Mouse (Mus musculus): ENCODE data around the gene Sp7. TPM values are rescaled to one million over a fixed set of nuclear protein-coding genes. Genes with fewer than 3 reads are reported as not detected.
A peak's percentile ranks its signal among the peaks of the same experiment; 100 is the strongest.
"Not testable (repeated sequence)": the region's sequence is repeated elsewhere in the genome, so short reads cannot be mapped to it uniquely, and the experiment has no call there.

Sp7 gene
- total RNA-seq, 2 experiments from 2014 or later: 0.26 to 0.53 TPM

DNA sequence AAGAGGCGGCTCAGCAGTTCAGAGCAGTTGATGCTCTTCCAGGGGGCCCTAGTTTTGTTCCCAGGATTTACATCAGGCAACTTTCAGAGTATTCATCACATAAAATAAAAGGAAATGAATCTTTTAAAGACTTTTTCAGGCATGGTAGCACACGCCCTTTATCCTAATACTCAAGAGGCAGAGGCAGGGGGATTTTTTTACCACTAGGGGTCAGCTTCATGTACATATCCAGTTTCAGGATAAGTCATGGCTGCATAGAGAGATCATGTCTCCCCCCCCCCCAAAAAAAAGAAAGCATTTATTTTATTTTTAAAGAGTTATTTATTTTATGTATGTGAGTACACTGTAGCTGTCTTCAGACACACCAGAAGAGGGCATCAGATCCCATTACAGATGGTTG is 13.0 kb downstream of the Sp7 start:
- intact Hi-C loops (cut with DNase I): loop anchor here (2.0 kb wide), 1 partner anchor 23 kb away; no protein-coding TSS in a partner anchor
- no peak for DNase-seq (ENCODE audit: low spot score in 2 of 2)

DNA sequence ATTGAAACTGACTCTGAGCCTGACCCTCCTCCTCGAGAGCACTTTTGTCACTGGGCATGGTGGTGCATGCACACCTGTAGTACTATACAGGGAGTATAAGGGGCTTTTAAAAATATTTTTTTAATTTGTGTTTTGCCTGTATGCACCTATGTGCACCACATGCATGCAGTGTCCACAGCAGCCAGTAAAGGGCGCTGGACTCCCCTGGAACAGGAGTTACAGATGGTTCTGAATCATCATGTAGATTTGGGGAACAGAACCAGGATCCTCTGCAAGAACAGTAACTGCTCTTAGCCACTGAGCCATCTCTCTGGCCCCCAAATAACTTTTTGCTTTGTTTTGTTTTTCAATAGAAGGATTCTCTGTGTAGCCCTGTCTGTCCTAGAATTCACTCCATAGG is 14.8 kb downstream of the Sp7 start:
- DNase-seq (ENCODE audit: low spot score in 2 of 2): no peak
- intact Hi-C loops (cut with DNase I): no loop called here

DNA sequence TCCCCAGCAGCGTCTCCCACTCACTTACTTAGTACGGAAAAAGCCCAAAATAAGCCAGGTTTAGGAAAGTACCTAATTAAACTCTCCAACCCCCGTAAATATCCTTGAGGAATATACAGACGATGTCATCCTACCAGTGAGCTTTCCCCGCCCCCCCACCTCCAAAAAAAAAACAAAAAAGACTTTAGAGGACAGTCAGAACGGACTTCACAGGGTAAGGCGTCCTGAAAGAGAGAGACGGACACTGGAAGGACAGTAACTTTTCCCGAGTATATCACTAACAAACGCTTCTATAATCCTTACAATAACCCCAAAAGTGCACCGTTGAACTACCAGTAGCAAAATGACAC is 16.1 kb downstream of the Sp7 start:
- DNase-seq (ENCODE audit: low spot score in 2 of 2): no peak
- intact Hi-C loops (cut with DNase I): no loop called here

DNA sequence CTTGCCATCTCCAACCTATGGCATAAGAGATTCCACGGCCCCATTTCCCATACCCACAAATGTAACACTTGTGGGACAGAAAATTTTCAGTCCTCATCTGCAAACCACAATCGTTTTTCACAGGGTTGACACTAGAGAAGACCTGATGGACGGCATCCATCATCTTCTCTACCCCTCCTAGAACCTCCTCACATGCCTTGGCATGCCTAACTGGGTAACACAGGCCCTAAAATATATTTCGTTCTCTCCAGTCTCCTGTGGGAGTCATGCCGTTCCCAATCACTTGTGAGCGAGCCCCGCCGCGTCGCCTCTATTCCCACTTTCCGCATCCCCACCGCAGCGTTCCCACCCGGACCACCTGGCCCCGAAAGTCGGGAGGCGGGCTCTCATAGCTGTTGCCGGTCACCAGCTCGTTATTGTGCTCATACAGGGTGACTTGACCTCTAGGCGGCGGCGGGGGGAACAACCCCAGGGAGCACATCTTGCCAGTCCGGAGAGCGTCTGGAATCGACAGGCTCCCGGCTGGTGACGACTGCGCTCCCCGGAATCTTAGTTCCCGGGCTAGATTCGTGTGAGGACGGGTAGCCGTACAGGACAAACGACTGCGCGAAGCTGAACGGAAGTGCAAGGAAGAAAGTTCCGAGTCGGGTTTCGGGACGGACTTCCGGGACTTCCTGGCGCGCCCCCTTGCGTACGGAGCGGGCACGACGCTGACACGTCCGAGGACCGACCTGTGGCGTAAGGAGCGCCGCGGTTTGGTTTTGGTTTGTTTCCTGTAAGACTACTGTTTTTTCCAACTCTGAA is 16.6 kb downstream of the Sp7 start, which contains the start of gene Aaas:
Aaas (minus strand) TSS at position 634 of the 804 bp plus-strand sequence.
- intact Hi-C loops (cut with DNase I): no loop called here
- DNase-seq (ENCODE audit: low spot score in 2 of 2): peak; percentile 96 to 97

DNA sequence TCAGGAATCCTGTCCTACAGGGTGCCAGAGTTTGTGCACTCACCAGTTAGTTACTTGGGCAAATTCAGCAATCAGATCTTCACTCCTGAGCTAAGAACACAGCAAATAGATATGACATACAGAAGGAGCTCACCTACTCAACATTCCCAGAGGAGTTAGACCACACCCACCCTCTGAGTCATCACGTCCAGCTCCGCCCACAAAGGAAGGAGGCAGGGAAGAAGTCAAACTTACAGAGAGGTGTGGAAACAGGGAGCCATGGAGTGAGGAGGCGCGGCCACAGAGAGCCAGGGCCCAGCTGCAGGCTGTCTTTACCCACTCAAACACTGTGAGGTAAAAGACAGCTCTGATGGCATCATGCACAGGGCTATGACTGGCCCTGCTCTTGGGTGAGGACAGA is 20.5 kb downstream of the Sp7 start:
- no peak for DNase-seq (ENCODE audit: low spot score in 2 of 2)
- intact Hi-C loops (cut with DNase I): no loop called here

DNA sequence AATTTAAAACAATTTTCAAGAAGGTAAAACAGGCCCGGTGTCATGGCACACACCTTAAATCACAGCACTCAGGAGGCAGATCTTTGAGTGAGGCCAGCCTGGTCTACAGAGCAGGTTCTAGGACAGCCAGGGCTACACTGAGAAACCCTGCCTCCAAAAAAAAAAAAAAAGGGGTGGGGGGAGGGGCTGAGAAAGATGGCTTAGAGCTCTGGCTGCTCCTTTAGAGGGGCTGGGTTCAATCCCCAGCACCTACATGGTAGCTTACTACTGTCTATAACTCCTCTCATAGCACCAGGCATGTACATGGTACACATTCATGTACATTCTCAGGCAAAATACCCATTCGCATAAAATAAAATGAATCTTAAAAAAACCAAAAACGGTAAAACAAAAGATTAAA is 22.5 kb downstream of the Sp7 start:
- no peak for DNase-seq (ENCODE audit: low spot score in 2 of 2)
- intact Hi-C loops (cut with DNase I): no loop called here

DNA sequence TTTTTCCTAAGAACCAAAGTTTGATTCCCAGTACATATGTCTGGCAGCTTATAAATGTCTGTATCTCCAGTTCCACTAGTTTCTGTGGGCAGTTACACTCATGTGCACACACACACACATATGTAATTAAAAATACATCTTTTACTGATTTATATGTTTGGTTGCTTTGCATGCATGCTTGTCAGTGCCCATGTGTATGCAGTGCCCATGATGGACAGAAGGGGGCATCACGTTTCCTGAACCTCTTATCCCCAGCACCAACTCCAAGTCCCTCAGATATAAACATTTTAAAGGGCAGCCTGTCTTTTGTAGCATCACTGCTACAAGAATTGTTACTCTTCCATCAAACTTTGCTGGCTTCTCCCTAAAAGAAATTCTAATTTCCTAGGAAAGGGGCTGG is 25.4 kb downstream of the Sp7 start:
- peak; percentile 34 to 49 for DNase-seq (ENCODE audit: low spot score in 2 of 2)
- intact Hi-C loops (cut with DNase I): no loop called here

DNA sequence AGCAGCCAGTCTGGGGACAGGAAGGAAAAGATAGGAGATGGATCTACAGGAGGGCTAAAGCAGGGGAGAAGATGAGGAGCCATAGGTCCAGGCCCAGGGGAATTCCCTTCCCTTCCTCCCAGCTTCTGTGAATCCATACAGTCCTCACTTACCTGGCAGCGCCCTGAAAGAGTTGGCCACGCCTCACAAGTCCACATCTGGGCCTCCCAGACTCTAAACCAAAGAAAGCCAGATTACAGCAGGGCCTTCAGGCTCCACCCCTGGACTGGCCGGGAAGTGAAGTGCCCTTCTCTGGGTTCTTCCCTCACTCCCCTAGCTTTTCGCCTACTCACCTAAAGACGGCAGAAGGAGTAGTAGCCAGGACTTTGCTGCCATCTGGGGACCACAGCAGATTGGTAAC is 27.4 kb downstream of the Sp7 start:
- DNase-seq (ENCODE audit: low spot score in 2 of 2): no peak
- intact Hi-C loops (cut with DNase I): no loop called here

DNA sequence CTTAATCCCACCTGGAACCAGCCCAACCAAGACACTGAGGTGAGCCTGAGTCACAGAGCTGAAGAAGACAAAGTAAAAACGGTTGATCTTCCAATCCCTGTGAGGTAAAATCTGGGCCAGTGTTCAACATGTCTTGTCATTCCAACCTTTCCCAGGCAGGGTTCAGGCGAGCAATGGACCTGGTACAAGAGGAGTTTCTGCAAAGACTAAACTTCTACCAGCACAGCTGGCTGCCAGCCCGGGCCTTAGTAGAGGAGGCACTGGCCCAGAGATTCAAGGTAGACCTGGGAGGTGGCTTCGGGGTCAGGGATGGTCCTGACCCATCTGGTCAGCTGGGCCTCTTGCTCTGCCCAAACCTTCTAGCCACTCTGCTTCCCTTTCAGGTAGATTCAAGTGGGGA is 30.0 kb downstream of the Sp7 start:
- no peak for DNase-seq (ENCODE audit: low spot score in 2 of 2)
- intact Hi-C loops (cut with DNase I): no loop called here

DNA sequence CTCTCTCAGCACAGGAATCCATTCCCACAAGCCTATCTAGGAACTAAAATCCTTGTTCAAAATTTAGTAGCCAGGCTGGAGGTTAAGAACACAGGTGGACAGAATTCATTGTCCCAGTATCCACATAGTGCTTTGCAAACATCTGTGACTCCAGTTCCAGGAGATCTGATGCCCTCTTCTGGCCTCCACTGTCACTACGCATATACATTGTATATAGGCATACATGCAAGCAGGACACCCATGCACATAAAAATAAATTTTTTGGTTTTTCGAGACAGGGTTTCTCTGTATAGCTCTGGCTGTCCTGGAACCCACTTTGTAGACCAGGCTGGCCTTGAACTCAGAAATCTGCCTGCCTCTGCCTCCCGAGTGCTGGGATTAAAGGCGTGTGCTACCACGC is 31.1 kb downstream of the Sp7 start:
- DNase-seq (ENCODE audit: low spot score in 2 of 2): peak; percentile 33 to 40
- intact Hi-C loops (cut with DNase I): not testable (repeated sequence)

DNA sequence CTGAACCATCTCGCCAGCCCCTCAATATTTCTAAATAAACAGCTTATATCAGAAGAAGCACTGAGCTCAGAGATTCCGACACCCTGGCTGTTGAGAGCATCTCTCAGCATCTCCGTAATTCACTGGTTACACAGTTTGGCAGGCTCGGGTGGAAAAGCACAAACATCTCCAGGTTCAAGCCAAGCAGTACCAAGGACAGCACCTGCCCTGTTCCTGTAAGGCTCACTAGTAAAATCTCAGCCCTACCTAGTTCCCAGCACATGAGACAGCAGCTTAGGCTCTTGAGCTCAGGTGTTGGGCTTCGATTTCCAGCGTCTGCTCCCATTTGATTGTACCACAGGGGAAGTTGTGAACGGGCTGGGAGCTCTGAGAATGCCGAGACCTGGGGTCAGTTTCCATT is 31.7 kb downstream of the Sp7 start:
- intact Hi-C loops (cut with DNase I): no loop called here
- DNase-seq (ENCODE audit: low spot score in 2 of 2): no peak

DNA sequence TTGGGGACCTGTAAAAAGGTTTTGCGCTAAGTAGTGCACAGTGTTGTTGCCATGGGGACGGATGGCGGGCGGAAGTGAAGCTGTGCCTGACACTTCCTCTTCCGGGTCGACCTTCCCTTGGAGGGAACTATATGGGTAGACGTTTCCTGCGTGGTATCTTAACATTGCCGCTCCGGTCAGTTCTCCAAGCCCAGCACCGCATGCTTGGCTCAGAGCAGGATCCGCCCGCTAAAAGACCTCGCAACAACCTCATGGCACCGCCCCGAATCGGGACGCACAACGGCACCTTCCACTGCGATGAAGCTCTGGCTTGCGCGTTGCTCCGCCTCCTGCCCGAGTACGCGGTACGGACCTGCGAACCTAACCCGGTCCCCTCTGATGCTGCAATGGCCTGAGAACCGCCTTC is 35.4 kb downstream of the Sp7 start, which contains the start of gene Myg1:
Myg1 (plus strand) TSS at position 100 of the 406 bp plus-strand sequence.
- intact Hi-C loops (cut with DNase I): no loop called here
- DNase-seq (ENCODE audit: low spot score in 2 of 2): peak; percentile 83 to 85

DNA sequence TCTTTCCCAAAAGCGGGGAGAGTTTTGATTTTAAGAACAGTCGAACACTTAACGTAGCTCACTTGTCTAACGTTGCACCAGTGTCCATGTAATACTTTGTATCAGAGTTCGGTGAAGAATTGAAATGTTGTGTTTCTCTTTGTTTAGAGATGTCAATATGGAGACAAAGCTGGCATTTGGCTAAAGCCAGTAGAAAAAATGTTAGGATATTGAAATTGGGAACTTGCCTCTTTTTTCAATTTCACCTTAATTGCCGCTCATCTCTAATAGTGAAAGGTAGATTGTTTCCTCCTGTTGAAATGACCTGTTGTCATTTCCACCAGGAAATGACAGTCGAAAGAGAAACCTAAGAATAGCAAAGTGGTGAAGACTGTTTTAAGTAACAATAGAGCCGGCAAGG is 40.1 kb downstream of the Sp7 start:
- intact Hi-C loops (cut with DNase I): loop anchor here (5.0 kb wide), 1 partner anchor 40 kb away; no protein-coding TSS in a partner anchor
- no peak for DNase-seq (ENCODE audit: low spot score in 2 of 2)

DNA sequence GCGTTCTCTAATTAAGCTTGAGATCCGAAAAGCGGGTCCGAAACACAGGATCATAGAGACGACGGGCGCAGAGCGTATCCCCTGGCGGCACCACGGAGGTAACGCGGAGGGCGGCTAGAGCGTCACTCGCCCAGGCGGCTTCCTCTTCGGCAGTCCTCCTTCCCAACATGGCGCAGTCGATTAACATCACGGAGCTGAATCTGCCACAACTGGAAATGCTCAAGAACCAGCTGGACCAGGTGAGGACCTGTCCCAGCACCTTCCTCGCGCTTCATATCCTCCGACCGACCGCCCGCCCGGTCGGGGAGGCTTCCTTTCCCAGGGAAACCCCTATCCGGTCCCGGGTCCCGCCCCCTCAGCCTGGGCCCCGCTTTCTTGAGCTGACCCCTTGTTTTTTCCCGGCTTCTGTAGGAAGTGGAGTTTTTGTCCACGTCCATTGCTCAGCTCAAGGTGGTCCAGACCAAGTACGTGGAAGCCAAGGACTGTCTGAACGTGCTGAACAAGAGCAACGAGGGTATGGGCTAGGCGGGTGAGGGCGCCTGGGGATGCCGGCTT is 40.9 kb downstream of the Sp7 start, which contains the start of gene Pfdn5:
Pfdn5 (plus strand) TSS at position 95 of the 555 bp plus-strand sequence.
- peak; percentile 78 to 89 for DNase-seq (ENCODE audit: low spot score in 2 of 2)
- intact Hi-C loops (cut with DNase I): loop anchor here (5.0 kb wide), 1 partner anchor 39 kb away; no protein-coding TSS in a partner anchor

DNA sequence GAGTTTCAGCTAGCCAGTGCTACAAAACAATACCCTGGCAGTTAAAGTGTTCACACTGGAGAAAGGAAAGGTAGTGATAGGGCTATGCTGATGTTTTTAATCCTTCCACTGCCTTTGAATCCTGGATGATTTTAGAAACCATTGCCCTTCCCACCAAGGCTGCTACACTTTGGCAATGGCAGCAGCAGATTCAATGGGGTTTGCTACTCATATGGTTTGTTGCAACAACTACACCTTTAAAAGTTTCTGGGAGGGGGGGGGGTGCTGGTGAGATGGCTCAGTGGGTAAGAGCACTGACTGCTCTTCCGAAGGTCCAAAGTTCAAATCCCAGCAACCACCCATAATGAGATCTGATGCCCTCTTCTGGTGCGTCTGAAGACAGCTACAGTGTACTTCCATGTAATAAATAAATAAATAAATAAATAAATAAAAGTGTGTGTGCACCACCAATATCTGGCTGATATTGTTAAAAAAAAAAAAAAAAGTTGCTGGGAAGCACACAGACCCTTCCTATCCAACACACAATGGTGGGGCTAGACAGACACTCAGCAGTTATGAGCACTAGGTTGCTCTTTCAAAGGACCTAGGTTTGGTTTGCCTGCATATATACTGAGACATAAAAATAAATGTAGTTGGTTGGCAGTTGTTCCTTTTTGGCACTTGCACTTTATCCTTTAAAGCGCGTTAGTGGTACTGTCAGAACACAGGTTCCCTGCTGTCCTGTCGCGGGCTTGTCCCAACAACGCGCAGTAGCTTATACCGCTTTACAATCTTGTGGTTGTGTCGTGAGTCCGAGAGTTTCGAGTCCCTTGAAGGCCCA is 42.1 kb downstream of the Sp7 start:
- intact Hi-C loops (cut with DNase I): loop anchor here (5.0 kb wide), 1 partner anchor 38 kb away; no protein-coding TSS in a partner anchor

DNA sequence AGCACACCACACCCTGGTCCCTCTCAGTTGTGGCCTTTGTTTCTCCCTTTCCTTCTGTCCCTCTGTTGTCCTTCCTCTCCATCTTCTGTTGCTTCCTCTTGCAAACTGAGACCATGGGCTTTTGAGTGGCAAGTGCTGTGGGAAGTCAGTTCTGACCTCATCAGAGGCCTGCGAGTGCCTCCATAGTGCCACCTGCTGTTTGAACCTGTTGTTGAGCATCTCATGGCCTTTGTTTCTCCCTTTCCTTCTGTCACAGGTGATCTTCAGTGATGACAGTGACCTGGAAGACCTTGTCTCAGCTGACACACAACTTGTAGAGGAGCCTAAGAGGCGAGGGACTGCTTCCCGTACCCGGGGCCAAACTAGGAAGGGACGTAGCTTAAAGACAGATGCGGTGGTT is 50.7 kb downstream of the Sp7 start:
- intact Hi-C loops (cut with DNase I): no loop called here
- peak; percentile 59 to 75 for DNase-seq (ENCODE audit: low spot score in 2 of 2)

More for the DNA sequence above, 42.1 kb downstream of the Sp7 start:
- DNase-seq (ENCODE audit: low spot score in 2 of 2): no peak

DNA sequence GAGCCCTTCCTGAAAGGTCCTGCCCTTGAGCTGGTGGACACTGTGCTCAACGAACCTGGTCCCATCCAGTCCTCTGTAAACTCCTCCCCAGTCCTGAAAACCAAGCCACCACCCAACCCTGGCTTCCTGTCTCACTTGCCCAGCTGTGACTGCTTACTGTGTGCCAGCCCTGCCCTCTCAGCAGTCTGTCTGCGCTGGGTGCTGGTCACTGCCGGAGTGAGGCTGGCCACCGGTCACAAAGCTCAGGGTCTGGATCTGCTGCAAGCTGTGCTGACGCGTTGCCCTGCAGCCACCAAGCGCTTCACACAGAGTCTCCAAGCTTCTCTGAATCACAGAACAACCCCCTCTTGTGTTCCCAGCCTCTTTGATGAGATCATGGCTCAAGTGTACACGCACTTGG is 51.7 kb downstream of the Sp7 start:
- intact Hi-C loops (cut with DNase I): no loop called here
- peak; percentile 11 to 30 for DNase-seq (ENCODE audit: low spot score in 2 of 2)

DNA sequence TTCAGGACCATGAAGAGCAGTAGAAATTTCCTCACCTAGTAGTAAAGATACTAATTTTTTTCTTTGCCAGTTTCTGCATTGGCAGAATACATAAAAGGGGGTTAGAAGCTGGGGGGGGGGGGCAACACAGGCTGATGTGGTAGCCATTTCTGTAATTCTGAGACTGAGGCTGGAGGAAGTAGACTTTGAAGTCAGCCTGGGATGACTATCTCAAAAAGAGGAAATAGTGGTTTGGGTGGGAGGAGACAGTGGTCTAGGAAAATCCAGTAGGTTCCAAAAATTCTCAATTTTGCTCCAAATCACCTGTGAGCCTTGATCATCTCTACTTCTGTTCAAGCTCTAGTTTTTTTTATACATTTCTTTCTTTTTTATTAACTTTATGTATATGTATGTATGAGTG is 55.5 kb downstream of the Sp7 start:
- no peak for DNase-seq (ENCODE audit: low spot score in 2 of 2)
- intact Hi-C loops (cut with DNase I): no loop called here

DNA sequence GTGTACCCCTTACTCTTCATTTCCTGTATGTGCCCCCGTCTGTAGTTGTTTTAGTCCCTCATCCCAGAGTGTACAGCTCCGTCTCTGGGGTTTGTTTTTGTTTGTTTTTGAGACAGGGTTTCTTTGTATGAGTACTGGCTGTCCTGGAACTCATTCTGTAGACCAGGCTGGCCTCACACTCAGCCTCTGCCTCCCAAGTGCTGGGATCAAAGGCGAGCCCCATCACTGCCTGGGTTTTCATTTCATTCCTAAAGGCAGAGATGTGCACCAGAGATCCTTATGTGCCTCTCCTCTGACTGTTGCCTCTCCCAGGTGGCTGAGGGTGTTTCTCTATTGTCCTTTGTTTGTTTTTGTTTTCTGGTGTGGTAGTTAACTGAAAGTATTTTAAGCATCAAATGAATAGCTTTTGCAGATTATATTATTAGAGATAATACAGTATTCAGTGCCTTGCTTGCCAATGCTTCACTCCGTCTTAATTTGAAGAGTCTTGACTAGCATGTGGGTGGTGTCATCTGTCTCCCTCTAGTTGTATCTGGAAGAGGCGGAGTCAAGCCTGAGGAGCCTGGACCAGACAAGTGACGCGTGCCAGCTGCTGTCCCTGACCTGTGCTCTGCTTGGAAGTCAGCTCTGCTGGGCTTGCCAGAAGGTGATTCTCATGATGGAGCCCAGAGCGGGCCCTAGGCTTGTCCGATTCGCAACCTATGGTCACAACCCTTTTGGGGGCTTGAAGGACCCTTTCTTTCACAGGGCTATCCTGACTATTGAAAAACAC is 56.7 kb downstream of the Sp7 start:
- no peak for DNase-seq (ENCODE audit: low spot score in 2 of 2)
- intact Hi-C loops (cut with DNase I): no loop called here

Data from left cerebral cortex, postnatal 14 days (tissue).